Mouse (Mus musculus) C2C12 (cell line): ENCODE measurements around the gene Fgf15. TPM values are rescaled to one million over a fixed set of nuclear protein-coding genes. Genes with fewer than 3 reads are reported as not detected.

Source experiments
- H3K27me3 ChIP-seq: one replicate; pipeline ENCODE4 v1.6.1; 2011; ENCODE audit not compliant: control insufficient read depth, insufficient read depth, insufficient read length
- H3K36me3 ChIP-seq: one replicate; pipeline ENCODE4 v1.6.1; 2011; ENCODE audit not compliant: control insufficient read depth, insufficient read depth
- H3K4me3 ChIP-seq: one replicate; pipeline ENCODE4 v1.5.1; 2011; ENCODE audit warnings: mild to moderate bottlenecking, control low read depth; ENCODE audit not compliant: poor library complexity, insufficient read depth, severe bottlenecking
- H3K79me2 ChIP-seq: one replicate; pipeline ENCODE4 v1.6.1; 2011; ENCODE audit not compliant: control insufficient read depth, insufficient read depth
- H3K79me3 ChIP-seq: one replicate; pipeline ENCODE4 v1.6.1; 2011; ENCODE audit warnings: low read depth, control low read depth
- H3ac ChIP-seq: one replicate; pipeline ENCODE3; 2011; ENCODE audit warnings: low read depth; ENCODE audit not compliant: control insufficient read depth, insufficient read length
- CEBPB ChIP-seq: IDR thresholded peaks from one replicate; pipeline ENCODE4 v1.6.1; 2011; ENCODE audit warnings: low read depth, mild to moderate bottlenecking, control low read depth, moderate library complexity
- CTCF ChIP-seq: IDR thresholded peaks from one replicate; pipeline ENCODE4 v1.5.1; 2011; ENCODE audit not compliant: control insufficient read depth, insufficient read depth, insufficient read length
- FOSL1 ChIP-seq: IDR thresholded peaks from one replicate; pipeline ENCODE4 v1.8.0; 2011; ENCODE audit warnings: mild to moderate bottlenecking, low read length; ENCODE audit not compliant: poor library complexity, insufficient read depth, severe bottlenecking
- MAX ChIP-seq: IDR thresholded peaks from one replicate; pipeline ENCODE4 v1.6.1; 2011; ENCODE audit warnings: mild to moderate bottlenecking, control low read depth
- MYOD1 ChIP-seq: IDR thresholded peaks from one replicate; pipeline ENCODE4 v1.6.1; 2011; ENCODE audit warnings: low read depth; ENCODE audit not compliant: control insufficient read depth, insufficient read length
- MYOG ChIP-seq: IDR thresholded peaks from one replicate; pipeline ENCODE4 v1.6.1; 2011; ENCODE audit not compliant: control insufficient read depth, insufficient read length; ENCODE audit errors: extremely low read depth
- USF1 ChIP-seq: IDR thresholded peaks from one replicate; pipeline ENCODE4 v1.6.1; 2011; ENCODE audit warnings: low read depth, mild to moderate bottlenecking, control low read depth, moderate library complexity
- polyA plus RNA-seq: library from polyadenylated mRNA; unstranded; fragments of >200 nt; fragmentation: generic; extraction: Trizol; gene quantifications from one replicate; pipeline ENCODE4 v1.2.1, GENCODE M21; 2012; ENCODE audit warnings: missing spikeins

Gene Fgf15
- polyA plus RNA-seq, 1 experiment = 0.02 TPM

GRCm38 (mm10) chr7:144906708-144907397, 10.5 kb downstream of the Fgf15 start:
- Histone ChIP-seq H3K4me3 (no peak overlapping the region), H3K79me2 (no peaks in the 10 kb centered on the region), H3ac (no peak overlapping the region), H3K27me3 (peaks cover 3% of the 10 kb centered on the region), H3K36me3 (no peaks in the 10 kb centered on the region), H3K79me3 (no peaks in the 10 kb centered on the region)
- TF ChIP-seq CEBPB (no peak), MAX (no peak), CTCF (peak; percentile 82)

- H3K79me3 ChIP-seq = no peaks in the 10 kb centered on the region
- TF ChIP-seq USF1 = no peak
- TF ChIP-seq CTCF = no peak
- no peak for TF ChIP-seq MYOG
- no peak for TF ChIP-seq CEBPB
- no peak for TF ChIP-seq MYOD1
- TF ChIP-seq FOSL1 = no peak
- no peak for TF ChIP-seq MAX
Observed at GRCm38 (mm10) chr7:144907793-144908192, 11.5 kb downstream of the Fgf15 start.

DNA sequence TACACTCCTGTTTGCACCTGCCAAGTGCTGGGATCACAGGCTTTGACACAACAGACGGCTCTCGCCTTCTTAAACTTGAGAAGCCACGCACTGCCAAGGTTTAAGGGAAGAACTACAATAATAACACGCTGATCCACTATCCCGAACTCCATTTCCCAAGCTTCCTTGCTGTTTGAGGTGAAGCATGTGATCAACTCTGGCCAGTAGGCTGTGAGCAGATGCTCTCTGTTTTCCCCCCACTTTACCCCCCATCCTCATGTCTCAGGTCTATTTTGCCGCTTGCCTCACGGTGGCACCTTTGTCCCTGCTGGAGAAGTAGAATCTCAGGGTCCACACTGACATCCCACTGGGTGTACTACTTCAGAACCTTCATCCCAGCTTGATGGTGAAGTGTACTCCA, 12.4 kb downstream of the Fgf15 start:
- H3K4me3 ChIP-seq = no peak overlapping the region
- H3K36me3 ChIP-seq = no peaks in the 10 kb centered on the region
- H3K79me2 ChIP-seq = no peaks in the 10 kb centered on the region
- H3ac ChIP-seq = no peak overlapping the region
- TF ChIP-seq MYOD1 (no peak), MYOG (no peak), CEBPB (no peak), FOSL1 (no peak), CTCF (no peak), USF1 (no peak), MAX (no peak)
- H3K79me3 ChIP-seq = no peaks in the 10 kb centered on the region
- H3K27me3 ChIP-seq = no peaks in the 10 kb centered on the region

More at GRCm38 (mm10) chr7:144907793-144908192, 11.5 kb downstream of the Fgf15 start:
- H3ac ChIP-seq = no peak overlapping the region
- no peak overlapping the region for H3K4me3 ChIP-seq
- no peaks in the 10 kb centered on the region for H3K79me2 ChIP-seq
- H3K36me3 ChIP-seq = no peaks in the 10 kb centered on the region
- H3K27me3 ChIP-seq = no peaks in the 10 kb centered on the region

- Histone ChIP-seq H3K4me3 (no peak overlapping the region), H3ac (no peak overlapping the region), H3K79me2 (peaks cover 9% of the 10 kb centered on the region), H3K79me3 (no peaks in the 10 kb centered on the region), H3K27me3 (no peaks in the 10 kb centered on the region), H3K36me3 (no peaks in the 10 kb centered on the region)
- TF ChIP-seq CEBPB = no peak
- TF ChIP-seq MYOG = no peak
- TF ChIP-seq USF1 = no peak
- TF ChIP-seq CTCF = no peak
- TF ChIP-seq FOSL1 = no peak
- TF ChIP-seq MAX = no peak
- no peak for TF ChIP-seq MYOD1
Observed at GRCm38 (mm10) chr7:144911121-144911520, 14.8 kb downstream of the Fgf15 start.

GRCm38 (mm10) chr7:144912897-144913296, 16.6 kb downstream of the Fgf15 start:
- no peak for TF ChIP-seq CEBPB
- no peak for TF ChIP-seq USF1
- TF ChIP-seq FOSL1 = no peak
- no peak for TF ChIP-seq MAX
- no peak for TF ChIP-seq MYOG
- TF ChIP-seq CTCF = no peak
- TF ChIP-seq MYOD1 = no peak
- Histone ChIP-seq H3K4me3 (no peak overlapping the region), H3K27me3 (no peaks in the 10 kb centered on the region), H3K79me2 (peaks cover 19% of the 10 kb centered on the region), H3K36me3 (no peaks in the 10 kb centered on the region), H3ac (no peak overlapping the region), H3K79me3 (no peaks in the 10 kb centered on the region)

GRCm38 (mm10) chr7:144914296-144914947, 18.1 kb downstream of the Fgf15 start:
- Histone ChIP-seq H3K79me3 (no peaks in the 10 kb centered on the region), H3ac (no peak overlapping the region), H3K79me2 (peaks cover 19% of the 10 kb centered on the region)

More at GRCm38 (mm10) chr7:144914296-144914947, 18.1 kb downstream of the Fgf15 start:
- H3K4me3 ChIP-seq = peak overlapping the region; percentile 56
- TF ChIP-seq FOSL1 (no peak), USF1 (no peak), MAX (no peak), CTCF (no peak), MYOD1 (no peak), MYOG (no peak), CEBPB (no peak)
- no peaks in the 10 kb centered on the region for H3K27me3 ChIP-seq
- H3K36me3 ChIP-seq = peaks cover 9% of the 10 kb centered on the region
